Mouse (Mus musculus): ENCODE results near the gene Fbxo36. TPM values are rescaled to one million over a fixed set of nuclear protein-coding genes. Genes with fewer than 3 reads are reported as not detected.

The Fbxo36 gene
- polyA plus RNA-seq, 1 experiment from 2014 or later, result 9.1 TPM

DNA sequence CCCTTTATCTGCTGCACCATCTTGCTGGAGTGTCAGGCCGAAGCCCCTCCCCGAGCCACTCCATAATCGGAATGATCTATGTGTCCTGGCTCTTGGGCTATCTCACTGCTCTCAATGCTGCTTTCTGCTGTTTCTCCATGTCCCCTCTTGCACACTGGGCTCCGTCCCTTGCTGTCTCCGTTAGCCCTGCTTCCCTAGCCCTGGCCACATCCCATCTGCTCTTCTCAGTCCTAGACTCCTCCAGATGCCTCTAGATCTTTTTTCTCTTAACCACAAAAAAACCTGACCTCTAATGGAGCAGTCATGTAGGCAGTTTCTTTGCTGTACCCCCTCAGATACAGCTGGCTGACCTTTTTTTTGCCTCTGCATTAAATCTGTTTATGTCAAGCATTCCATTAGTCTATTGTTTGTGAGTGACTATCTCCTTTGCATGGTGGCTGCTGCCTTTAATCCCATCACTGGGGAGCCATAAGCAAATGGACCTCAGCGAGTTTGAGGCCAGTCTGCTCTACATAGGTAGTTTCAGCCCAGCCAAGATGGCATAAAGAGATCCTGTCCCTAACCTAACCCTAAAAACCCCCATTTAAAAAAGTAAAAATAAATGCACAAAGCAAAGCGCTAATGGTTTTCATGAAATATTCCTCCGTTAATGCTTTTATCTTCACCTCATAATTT, 49.8 kb downstream of the Fbxo36 start:
- Histone ChIP-seq H3K27me3 (ENCODE audit: control insufficient read depth, insufficient read depth, low read length) (no peaks in the 10 kb centered on the region), H3K4me2 (no peak overlapping the region), H3K9me3 (replicated peaks; ENCODE audit: control insufficient read depth, low read length) (no peaks in the 10 kb centered on the region), H3K27ac (ENCODE audit: low read depth, low read length) (no peak overlapping the region), H3K9ac (ENCODE audit: low read depth, low read length) (no peak overlapping the region), H3K4me1 (ENCODE audit: control insufficient read depth, insufficient read depth, low read length) (no peaks in the 10 kb centered on the region), H3K36me3 (ENCODE audit: control insufficient read depth, insufficient read depth, low read length) (no peaks in the 10 kb centered on the region), H3K4me3 (ENCODE audit: low read depth, low read length) (no peak overlapping the region)
- WGBS (ENCODE audit: insufficient replicate concordance), result 52% methylated on average over 8 of the region's 8 CpGs
- ATAC-seq (replicated peaks; ENCODE audit: insufficient number of reproducible peaks, low FRiP score, low TSS enrichment), result no peak

DNA sequence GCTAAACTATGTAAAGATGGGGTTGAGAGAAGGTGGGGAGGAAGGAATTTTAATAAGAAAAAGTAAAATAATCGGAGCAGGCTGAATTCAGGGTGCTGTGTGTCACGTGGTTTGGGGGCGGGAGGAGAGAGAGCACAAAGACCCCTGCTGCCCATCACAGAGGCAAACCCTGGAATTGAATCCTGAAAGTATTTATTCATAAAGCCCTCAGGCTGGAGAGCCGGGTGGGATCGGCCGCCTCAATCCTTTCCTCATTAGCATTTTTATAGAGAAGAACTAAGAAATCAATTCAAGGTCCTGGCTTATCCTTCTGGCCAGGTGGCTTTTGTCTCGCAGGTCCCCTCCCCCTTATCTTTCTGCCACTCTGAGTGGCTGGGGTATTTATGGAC, 50.4 kb downstream of the Fbxo36 start:
- H3K4me3 ChIP-seq (ENCODE audit: low read depth, low read length), result no peak overlapping the region
- no peak overlapping the region for H3K9ac ChIP-seq (ENCODE audit: low read depth, low read length)
- H3K36me3 ChIP-seq (ENCODE audit: control insufficient read depth, insufficient read depth, low read length), result no peaks in the 10 kb centered on the region
- no peak overlapping the region for H3K27ac ChIP-seq (ENCODE audit: low read depth, low read length)
- H3K9me3 ChIP-seq (replicated peaks; ENCODE audit: control insufficient read depth, low read length), result no peaks in the 10 kb centered on the region
- H3K4me2 ChIP-seq, result no peak overlapping the region
- no peak for ATAC-seq (replicated peaks; ENCODE audit: insufficient number of reproducible peaks, low FRiP score, low TSS enrichment)
- H3K27me3 ChIP-seq (ENCODE audit: control insufficient read depth, insufficient read depth, low read length), result no peaks in the 10 kb centered on the region
- 38% methylated on average over 7 of the region's 7 CpGs for WGBS (ENCODE audit: insufficient replicate concordance)
- H3K4me1 ChIP-seq (ENCODE audit: control insufficient read depth, insufficient read depth, low read length), result no peaks in the 10 kb centered on the region

DNA sequence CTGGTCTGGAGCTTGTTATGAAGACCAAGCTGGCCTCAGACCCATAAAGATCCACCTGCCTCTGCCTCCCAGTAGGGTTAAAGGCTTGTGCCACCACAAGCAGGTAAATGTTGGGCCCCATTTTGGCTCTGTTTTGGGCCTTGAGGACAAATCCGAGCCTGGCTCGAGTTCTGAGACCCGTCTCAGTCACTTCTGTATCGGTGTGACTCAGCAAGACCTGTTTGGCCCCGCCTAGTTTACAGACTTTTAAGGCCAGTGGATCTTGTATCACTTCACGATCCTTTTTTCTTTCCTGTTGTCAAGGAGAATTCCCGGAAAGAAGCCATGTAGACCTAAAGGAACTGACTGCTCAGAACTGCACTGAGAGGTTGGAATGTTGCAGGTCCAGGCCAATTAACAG, 50.9 kb downstream of the Fbxo36 start:
- Histone ChIP-seq H3K36me3 (ENCODE audit: control insufficient read depth, insufficient read depth, low read length) (no peaks in the 10 kb centered on the region), H3K9me3 (replicated peaks; ENCODE audit: control insufficient read depth, low read length) (no peaks in the 10 kb centered on the region), H3K27ac (ENCODE audit: low read depth, low read length) (no peak overlapping the region), H3K27me3 (ENCODE audit: control insufficient read depth, insufficient read depth, low read length) (no peaks in the 10 kb centered on the region), H3K4me3 (ENCODE audit: low read depth, low read length) (no peak overlapping the region), H3K4me1 (ENCODE audit: control insufficient read depth, insufficient read depth, low read length) (no peaks in the 10 kb centered on the region), H3K4me2 (no peak overlapping the region), H3K9ac (ENCODE audit: low read depth, low read length) (no peak overlapping the region)
- 67% methylated on average over 7 of the region's 7 CpGs for WGBS (ENCODE audit: insufficient replicate concordance)
- ATAC-seq (replicated peaks; ENCODE audit: insufficient number of reproducible peaks, low FRiP score, low TSS enrichment), result no peak

DNA sequence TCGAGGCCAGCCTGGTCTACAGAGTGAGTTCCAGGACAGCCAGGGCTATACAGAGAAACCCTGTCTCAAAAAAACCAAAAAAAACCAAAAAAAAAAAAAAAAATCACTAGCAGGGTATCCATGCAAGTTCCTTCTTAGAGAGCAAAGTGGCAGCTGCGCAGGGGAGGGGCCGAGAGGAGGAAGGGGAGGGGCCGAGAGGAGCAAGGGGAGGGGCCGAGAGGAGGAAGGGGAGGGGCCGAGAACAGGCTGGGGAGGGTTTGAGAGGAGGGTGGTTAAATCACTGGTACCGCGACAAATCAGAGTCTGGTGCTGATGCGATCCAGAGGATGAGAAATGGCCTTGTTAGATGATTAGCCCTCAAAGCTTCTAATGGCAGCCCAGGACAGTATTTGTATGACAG, 52.1 kb downstream of the Fbxo36 start:
- no peak overlapping the region for H3K27ac ChIP-seq (ENCODE audit: low read depth, low read length)
- H3K4me3 ChIP-seq (ENCODE audit: low read depth, low read length), result no peak overlapping the region
- no peak for ATAC-seq (replicated peaks; ENCODE audit: insufficient number of reproducible peaks, low FRiP score, low TSS enrichment)
- no peak overlapping the region for H3K4me2 ChIP-seq
- WGBS (ENCODE audit: insufficient replicate concordance), result 86% methylated on average over 8 of the region's 9 CpGs
- H3K4me1 ChIP-seq (ENCODE audit: control insufficient read depth, insufficient read depth, low read length), result no peaks in the 10 kb centered on the region
- H3K27me3 ChIP-seq (ENCODE audit: control insufficient read depth, insufficient read depth, low read length), result no peaks in the 10 kb centered on the region
- no peak overlapping the region for H3K9ac ChIP-seq (ENCODE audit: low read depth, low read length)
- H3K36me3 ChIP-seq (ENCODE audit: control insufficient read depth, insufficient read depth, low read length), result no peaks in the 10 kb centered on the region
- no peaks in the 10 kb centered on the region for H3K9me3 ChIP-seq (replicated peaks; ENCODE audit: control insufficient read depth, low read length)

DNA sequence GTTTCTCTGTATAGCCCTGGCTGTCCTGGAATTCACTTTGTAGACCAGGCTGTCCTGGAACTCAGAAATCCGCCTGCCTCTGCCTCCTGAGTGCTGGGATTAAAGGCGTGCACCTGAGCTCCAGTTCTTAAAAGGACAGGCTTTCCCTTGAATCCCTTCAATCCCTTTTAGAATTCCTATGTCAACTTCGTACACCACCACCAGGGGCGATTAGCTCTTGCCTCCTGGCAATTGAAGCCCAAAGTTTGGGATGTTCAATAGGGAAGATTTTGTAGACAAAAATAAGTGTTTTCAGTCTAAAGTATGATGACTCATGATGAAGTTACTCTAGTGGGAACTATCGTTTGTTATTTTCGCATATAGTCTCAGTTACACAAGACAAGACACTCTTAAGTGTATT, 57.7 kb downstream of the Fbxo36 start:
- no peaks in the 10 kb centered on the region for H3K27me3 ChIP-seq (ENCODE audit: control insufficient read depth, insufficient read depth, low read length)
- ATAC-seq (replicated peaks; ENCODE audit: insufficient number of reproducible peaks, low FRiP score, low TSS enrichment), result no peak
- no peak overlapping the region for H3K9ac ChIP-seq (ENCODE audit: low read depth, low read length)
- no peaks in the 10 kb centered on the region for H3K36me3 ChIP-seq (ENCODE audit: control insufficient read depth, insufficient read depth, low read length)
- H3K27ac ChIP-seq (ENCODE audit: low read depth, low read length), result no peak overlapping the region
- no peak overlapping the region for H3K4me2 ChIP-seq
- H3K9me3 ChIP-seq (replicated peaks; ENCODE audit: control insufficient read depth, low read length), result no peaks in the 10 kb centered on the region
- WGBS (ENCODE audit: insufficient replicate concordance), result 71% methylated on average over 6 of the region's 6 CpGs
- no peak overlapping the region for H3K4me3 ChIP-seq (ENCODE audit: low read depth, low read length)
- H3K4me1 ChIP-seq (ENCODE audit: control insufficient read depth, insufficient read depth, low read length), result no peaks in the 10 kb centered on the region

DNA sequence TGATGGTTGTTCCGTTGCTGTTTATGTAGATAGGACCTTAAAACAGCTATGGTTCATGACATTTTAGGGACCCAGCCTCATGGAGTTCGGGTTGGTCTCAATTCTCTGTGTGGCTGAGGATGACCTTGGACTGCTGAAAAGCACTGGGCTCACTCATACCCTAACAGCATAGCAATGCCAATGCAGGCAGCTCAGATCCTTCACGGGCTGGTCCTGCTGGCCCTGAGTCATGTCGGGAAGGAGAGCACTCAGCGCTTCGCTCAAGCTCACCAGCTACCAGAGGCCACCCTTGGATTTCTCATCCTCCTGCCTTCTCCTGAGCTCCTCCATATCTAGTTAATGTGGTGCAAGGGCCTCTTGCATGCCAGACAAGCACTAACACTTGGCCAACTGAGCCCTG, 59.5 kb downstream of the Fbxo36 start:
- Histone ChIP-seq H3K36me3 (ENCODE audit: control insufficient read depth, insufficient read depth, low read length) (no peaks in the 10 kb centered on the region), H3K4me3 (ENCODE audit: low read depth, low read length) (no peak overlapping the region), H3K4me1 (ENCODE audit: control insufficient read depth, insufficient read depth, low read length) (no peaks in the 10 kb centered on the region), H3K9ac (ENCODE audit: low read depth, low read length) (no peak overlapping the region), H3K4me2 (no peak overlapping the region), H3K9me3 (replicated peaks; ENCODE audit: control insufficient read depth, low read length) (no peaks in the 10 kb centered on the region), H3K27me3 (ENCODE audit: control insufficient read depth, insufficient read depth, low read length) (no peaks in the 10 kb centered on the region), H3K27ac (ENCODE audit: low read depth, low read length) (no peak overlapping the region)
- WGBS (ENCODE audit: insufficient replicate concordance), result 90% methylated on average over 6 of the region's 6 CpGs
- no peak for ATAC-seq (replicated peaks; ENCODE audit: insufficient number of reproducible peaks, low FRiP score, low TSS enrichment)

DNA sequence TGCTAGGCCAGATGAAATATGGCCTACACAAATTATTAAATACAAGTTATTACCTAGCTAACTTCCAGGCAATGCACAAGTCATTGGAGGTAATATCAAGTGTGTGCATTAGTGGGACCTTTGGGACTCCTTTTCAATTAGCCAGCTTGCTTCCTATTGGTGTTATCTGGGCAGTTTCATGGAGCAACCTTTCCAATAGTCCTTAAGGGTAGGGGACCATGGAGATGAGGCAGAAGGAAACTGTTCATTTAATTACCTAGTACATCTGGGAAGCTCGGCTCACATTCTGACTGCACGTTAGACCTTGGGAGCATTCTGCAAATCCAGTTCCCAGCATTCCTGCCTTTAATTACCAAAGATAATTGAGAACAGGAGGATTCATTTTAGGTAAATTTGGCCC, 64.8 kb downstream of the Fbxo36 start:
- no peak overlapping the region for H3K9ac ChIP-seq (ENCODE audit: low read depth, low read length)

DNA sequence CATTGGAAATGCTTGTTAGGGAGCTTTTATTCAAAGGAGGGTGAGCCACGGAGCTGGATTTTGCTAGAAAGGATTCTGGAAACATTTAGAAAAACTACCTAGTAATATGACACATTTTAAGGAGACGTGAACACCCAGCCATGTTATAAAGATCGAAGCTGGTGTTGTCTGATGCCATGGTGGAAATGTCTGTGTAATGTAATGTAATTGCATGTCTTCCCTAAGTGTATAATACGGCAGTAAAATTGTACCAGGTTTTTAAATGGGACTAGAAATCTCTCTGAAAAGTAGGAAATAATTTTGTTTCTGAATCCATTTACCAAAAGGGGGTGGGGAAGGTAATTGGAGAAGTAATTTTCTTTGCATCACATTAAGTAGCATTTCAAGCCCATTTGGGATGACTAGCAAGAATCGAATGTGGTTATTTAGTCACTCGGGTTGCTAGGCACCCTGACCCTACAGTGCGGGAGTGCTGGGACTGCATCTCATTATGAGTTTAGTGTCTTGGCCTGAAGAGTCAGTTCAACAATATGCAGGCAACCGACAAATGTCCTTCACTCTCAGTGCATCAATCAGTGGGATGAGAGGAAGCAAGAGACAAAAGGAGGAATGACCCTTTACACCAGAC, 70.7 kb downstream of the Fbxo36 start:
- Histone ChIP-seq H3K36me3 (ENCODE audit: control insufficient read depth, insufficient read depth, low read length) (no peaks in the 10 kb centered on the region), H3K9me3 (replicated peaks; ENCODE audit: control insufficient read depth, low read length) (no peaks in the 10 kb centered on the region), H3K4me2 (no peak overlapping the region), H3K4me3 (ENCODE audit: low read depth, low read length) (no peak overlapping the region), H3K9ac (ENCODE audit: low read depth, low read length) (no peak overlapping the region), H3K27ac (ENCODE audit: low read depth, low read length) (no peak overlapping the region), H3K4me1 (ENCODE audit: control insufficient read depth, insufficient read depth, low read length) (no peaks in the 10 kb centered on the region), H3K27me3 (ENCODE audit: control insufficient read depth, insufficient read depth, low read length) (no peaks in the 10 kb centered on the region)
- WGBS (ENCODE audit: insufficient replicate concordance), result 77% methylated on average over 8 of the region's 8 CpGs
- ATAC-seq (replicated peaks; ENCODE audit: insufficient number of reproducible peaks, low FRiP score, low TSS enrichment), result no peak

More for the DNA sequence above, 64.8 kb downstream of the Fbxo36 start:
- H3K4me1 ChIP-seq (ENCODE audit: control insufficient read depth, insufficient read depth, low read length), result no peaks in the 10 kb centered on the region
- no peaks in the 10 kb centered on the region for H3K27me3 ChIP-seq (ENCODE audit: control insufficient read depth, insufficient read depth, low read length)
- H3K9me3 ChIP-seq (replicated peaks; ENCODE audit: control insufficient read depth, low read length), result no peaks in the 10 kb centered on the region
- H3K4me3 ChIP-seq (ENCODE audit: low read depth, low read length), result no peak overlapping the region
- H3K4me2 ChIP-seq, result no peak overlapping the region
- no peak overlapping the region for H3K27ac ChIP-seq (ENCODE audit: low read depth, low read length)
- 88% methylated on average over 2 of the region's 2 CpGs for WGBS (ENCODE audit: insufficient replicate concordance)
- no peak for ATAC-seq (replicated peaks; ENCODE audit: insufficient number of reproducible peaks, low FRiP score, low TSS enrichment)
- H3K36me3 ChIP-seq (ENCODE audit: control insufficient read depth, insufficient read depth, low read length), result no peaks in the 10 kb centered on the region

DNA sequence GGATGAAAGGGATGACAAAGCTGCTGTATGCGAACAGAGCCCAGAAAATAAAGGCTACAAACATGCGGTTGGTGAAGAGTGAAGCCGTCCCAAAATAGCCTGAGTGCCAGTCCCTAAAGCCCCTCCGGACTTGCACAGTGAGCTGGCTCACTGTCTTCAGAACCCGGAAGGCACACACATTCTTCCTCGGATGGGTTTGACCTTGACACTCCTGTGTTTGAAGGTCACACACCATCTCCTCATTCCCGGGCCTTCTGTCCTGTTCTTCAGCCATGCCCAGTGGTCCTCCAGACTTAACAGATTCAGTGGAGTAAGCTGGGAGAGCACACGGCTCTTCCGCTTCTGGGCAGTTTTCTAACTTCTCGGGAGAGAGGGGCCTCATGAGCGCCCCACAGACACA, 72.9 kb downstream of the Fbxo36 start:
- WGBS (ENCODE audit: insufficient replicate concordance), result 82% methylated on average over 11 of the region's 11 CpGs
- Histone ChIP-seq H3K27ac (ENCODE audit: low read depth, low read length) (no peak overlapping the region), H3K9me3 (replicated peaks; ENCODE audit: control insufficient read depth, low read length) (no peaks in the 10 kb centered on the region), H3K4me3 (ENCODE audit: low read depth, low read length) (no peak overlapping the region), H3K4me1 (ENCODE audit: control insufficient read depth, insufficient read depth, low read length) (no peaks in the 10 kb centered on the region), H3K4me2 (no peak overlapping the region), H3K36me3 (ENCODE audit: control insufficient read depth, insufficient read depth, low read length) (no peaks in the 10 kb centered on the region), H3K9ac (ENCODE audit: low read depth, low read length) (no peak overlapping the region), H3K27me3 (ENCODE audit: control insufficient read depth, insufficient read depth, low read length) (no peaks in the 10 kb centered on the region)
- no peak for ATAC-seq (replicated peaks; ENCODE audit: insufficient number of reproducible peaks, low FRiP score, low TSS enrichment)

Data from heart, embryonic 11.5 days (tissue).